Mouse (Mus musculus) left cerebral cortex, adult 18-20 months (tissue): ENCODE measurements around the gene Gldc. TPM values are rescaled to one million over a fixed set of nuclear protein-coding genes. Genes with fewer than 3 reads are reported as not detected.

Source experiments
- DNase-seq, 2 experiments: peaks; one replicate each; pipeline ENCODE4 v3.0.0; 2021 to 2022; ENCODE audit warnings: low spot score in 2 of 2, mixed read lengths in 1 of 2
- total RNA-seq, 2 experiments: library from RNA; stranded (reverse); gene quantifications; 2 replicates each; pipeline ENCODE4 v1.2.3; 2021

The Gldc gene
- total RNA-seq, 2 experiments from 2014 or later = 23.1 to 23.7 TPM

DNA sequence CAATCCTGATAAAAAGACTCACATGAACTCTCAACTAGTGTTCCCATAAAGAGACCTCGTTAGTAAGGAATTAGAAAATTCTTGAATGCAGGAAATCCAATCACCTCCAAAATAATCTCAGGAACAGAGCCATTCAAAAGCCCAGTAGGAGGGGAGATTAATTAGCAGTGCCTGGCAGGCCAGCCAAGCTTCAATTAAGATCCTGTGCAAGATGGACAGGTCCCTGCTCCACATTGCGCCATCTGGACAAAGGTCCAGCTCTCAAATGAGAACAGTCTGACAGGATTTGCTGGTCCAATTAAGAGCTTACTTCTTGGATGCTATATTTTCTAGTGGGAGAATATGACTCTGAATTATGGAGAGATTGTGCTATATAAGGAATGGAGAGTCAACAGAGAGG, 15.2 kb downstream of the Gldc start:
- peak in 1 of 2 experiments; percentile 19 for DNase-seq

DNA sequence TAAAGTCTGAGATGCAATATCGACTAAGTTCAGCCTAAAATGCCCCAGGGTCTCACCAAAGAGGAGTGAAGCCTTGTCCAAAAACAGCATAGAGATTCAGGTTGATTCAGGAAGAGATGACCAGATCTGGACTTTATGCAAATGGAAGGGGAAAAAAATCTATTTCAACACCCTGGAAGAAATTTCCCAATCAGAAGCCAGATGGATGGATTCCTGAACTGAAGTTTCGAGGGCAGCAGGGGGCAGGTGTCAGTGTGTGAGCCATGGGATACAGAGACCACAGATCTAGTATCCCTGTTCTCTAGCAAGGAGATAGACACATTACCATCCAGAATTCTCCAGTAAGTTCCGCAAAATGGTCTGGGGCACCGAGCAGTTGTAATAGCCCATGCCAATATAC, 17.0 kb downstream of the Gldc start:
- DNase-seq = no peak

DNA sequence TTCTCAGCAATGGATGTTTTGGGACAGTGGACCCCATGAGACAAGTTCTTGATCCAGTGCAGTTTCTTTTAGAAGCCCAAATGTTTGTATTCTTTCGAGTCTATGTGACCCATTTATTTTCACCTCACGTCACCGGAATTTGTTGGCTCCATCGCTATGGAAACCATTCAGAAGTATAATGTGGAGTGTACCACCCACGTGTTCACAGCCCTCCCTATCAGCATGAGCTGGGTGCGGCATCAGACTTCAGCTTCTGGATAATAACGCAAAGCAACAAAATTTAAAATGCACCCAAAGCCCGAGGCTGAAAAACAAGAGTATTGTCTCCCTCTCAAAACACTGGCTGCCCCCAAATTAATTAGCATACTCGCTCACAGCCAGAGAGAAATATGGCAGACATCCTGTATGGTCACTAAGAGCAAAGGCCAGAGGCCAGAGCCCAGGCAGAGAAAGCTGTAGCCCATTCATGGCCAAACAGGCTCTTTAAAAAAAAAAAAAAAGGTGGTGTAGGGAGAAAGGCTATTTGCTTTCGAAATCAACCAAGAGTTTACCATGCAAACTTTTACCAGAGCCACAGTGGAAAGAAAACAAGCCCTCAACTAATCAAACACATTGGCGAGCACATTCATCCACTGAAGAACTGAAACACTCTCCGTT, 18.1 kb downstream of the Gldc start:
- DNase-seq = peak; percentile 15 to 39

DNA sequence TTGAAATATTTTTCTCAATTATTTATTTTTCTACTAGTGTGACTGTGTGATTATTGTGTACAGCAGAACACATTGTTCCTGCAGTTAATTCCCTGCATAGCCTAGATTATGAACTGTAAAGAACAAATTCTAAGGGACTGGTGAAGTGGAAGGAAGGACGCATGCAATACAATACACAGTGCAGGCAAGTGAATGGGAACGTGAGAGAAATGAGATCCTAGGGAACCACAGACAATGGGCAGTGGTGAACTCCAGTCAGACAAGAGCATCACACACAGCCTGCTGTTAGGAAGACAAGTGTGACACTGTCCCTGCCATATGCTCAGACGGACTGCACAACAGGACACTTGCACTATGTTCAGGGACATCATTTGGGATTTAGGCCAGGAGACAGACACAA, 21.5 kb downstream of the Gldc start:
- no peak for DNase-seq

DNA sequence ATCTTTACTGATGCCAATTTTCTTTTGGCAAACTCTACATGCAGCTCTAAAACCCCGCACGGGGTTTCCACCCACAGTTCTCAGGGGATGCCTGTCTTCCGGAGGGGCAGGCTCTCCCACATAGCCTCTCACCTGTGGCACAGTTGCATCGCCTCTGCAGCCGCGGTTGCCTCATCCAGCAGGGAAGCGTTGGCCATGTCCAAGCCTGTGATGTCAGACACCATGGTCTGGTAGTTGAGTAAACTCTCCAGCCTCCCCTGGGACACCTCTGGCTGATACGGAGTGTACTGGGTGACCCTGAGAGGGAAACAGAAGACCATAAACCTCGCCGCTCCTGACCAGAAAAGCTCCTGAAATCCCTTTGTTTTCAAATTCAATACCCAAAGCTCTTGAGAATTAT, 23.9 kb downstream of the Gldc start:
- DNase-seq = no peak

DNA sequence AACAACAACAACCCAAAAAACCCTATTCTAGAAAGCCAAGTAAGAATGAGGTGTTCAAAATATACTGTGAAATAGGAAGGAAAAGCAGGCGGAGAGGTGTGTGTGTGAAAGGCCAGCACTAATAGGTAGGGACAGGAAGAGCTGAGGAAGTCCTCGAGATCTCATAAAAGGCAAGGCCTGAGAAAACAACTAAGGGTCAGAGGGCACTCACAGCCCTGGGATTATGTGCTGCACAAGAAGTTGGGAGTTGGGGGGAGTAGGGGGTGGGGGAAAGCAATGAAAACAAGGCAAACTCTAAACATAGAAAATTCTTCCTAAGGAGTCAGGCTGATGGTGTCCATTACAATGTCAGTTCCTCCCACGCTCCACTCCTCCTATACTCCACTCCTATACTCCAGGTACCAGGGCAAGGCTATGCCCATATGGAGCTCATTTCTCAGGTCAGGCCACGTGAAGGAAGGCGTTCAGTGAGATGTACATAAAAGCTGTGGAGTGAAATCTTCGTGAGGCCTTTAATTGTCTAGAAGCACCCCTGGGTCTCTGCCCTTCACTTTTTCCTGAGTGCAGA, 25.9 kb downstream of the Gldc start:
- no peak for DNase-seq

DNA sequence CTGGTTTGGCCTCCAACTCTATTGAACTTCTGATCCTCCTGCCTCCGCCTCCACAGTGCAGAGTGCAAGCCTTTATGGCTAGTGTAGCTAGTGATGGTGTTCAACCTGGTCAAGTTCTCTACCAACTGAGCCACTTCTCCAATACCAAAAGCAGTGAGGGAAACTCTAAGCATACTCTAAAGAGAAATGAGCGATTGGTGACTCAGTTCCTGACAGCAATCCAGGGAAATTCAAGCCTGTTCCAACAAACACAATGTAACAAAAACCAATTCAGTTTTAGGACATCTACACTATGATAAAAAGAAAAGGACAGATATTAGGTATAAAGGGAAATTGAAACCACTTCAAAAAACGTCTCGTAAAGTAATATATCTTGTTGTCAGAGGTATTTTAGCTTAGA, 27.9 kb downstream of the Gldc start:
- no peak for DNase-seq

DNA sequence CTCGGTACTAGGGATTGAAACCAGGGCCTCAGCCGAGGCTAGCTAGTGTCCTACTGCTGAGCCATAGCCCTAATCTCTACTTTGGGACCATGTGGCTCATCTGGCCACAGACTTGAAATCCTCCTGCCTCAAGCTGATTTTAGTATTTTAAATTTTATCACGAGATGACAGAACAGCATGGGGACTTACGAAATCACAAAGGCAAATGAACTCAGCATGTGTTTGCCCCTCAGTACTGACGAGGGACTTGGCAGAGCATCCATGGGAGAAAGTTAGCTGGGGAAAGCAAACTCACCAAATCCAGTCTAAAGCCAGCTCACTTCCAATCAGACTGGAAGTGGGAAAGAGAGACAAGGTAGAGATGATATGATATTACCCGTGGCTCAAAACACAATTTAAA, 28.5 kb downstream of the Gldc start:
- no peak for DNase-seq

DNA sequence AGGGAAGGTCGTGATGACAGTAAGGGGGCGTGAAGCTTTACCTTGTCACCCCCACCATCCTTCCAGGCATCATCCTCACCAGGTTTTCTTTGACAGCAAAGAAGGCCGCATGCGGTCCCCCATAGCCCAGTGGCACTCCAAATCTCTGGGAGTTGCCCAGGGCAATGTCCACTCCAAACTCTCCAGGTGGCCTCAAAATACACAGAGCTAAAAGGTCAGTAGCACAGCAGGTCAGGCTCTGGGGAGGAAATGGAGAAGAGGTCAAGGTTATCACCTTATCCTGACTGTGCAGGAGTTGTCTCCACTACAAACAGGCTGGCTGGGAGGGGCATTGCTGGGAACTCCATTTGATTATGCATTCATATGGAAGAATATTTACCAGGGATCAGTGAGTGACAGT, 30.1 kb downstream of the Gldc start:
- no peak for DNase-seq

DNA sequence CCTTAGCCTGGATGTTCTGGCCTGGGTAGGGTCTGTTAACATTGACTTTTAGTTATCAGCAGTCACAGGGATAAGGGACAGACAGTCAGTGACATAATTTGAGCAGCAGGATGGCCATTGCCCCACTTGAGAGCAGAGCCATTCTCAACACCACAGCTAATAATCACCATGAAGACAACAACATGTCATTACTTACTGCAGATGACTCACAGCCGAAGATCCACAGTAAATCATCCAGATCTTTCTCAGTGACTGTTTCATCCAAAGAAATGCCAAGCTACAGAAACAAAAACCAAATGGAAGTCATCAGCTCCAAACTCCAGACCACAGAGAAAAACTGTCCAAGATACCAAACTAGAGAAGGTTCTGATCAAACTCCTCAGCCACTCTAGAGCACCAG, 38.9 kb downstream of the Gldc start:
- no peak for DNase-seq

DNA sequence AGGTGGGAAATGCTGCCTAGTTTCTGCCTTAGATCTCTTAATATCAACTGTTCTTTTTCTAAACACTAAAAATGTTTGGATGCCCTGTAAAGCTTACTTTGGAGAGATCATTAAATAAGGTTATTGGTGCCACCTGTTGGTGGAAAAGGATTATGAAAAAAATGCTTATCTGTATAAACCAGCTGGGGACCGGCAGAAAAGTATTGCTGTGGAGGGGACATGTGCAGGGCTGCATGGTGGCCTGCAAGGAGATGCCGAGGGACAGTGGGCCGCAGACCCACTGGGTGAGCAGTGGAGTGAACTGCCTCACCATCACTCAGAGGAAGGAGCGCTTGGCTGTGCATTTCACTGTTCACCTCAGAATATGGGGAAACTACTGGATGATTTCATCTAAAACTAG, 47.1 kb downstream of the Gldc start:
- no peak for DNase-seq

DNA sequence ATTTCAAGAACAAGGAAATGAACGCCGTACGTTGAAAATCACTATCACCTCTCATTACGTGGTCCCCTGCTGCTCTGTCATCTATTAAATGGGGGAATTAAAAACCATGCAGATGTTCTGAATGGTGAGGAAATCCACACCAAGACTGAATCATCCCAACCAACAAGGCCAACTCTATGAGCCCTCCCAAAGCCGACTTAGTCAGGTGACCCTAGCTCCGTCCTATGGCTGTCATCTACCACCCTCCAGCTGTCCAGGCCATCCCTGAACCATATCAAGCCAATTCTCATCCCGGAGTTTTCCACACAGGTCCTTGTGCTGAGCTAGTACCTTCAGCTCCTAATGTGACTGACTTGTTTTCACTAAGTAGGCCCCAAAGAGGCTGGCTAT, 49.6 kb downstream of the Gldc start:
- DNase-seq = no peak

DNA sequence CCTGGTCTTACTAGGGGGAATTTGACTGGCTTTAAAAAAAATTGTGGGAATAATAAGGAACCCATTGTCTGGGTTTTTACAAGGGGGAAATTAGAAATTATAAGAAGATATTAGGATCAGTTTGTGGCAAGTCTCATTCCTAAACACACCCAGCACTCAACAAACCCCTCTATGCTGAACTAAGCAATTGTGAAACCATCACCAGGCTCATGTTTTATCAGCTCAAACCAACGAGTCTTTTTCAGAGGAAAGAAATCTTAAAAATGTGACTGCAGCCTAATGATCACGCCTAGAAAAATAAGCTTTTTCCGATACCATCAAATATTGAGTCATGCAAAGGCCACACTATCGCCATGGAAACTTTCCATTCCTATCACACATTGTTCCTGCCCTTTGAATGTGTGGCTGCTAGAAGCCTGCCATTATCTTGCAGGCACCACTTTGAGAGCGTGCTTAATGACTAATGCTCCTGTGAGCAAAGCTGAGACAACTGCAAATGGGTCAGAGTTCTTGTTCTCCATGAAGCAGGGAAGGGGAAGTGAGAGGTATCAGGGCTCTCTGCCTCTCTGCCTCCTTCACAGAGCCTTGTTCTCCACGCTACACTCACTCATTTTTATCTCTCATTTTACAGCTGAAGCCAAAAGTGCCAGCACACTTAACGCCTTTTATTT, 50.1 kb downstream of the Gldc start:
- no peak for DNase-seq

DNA sequence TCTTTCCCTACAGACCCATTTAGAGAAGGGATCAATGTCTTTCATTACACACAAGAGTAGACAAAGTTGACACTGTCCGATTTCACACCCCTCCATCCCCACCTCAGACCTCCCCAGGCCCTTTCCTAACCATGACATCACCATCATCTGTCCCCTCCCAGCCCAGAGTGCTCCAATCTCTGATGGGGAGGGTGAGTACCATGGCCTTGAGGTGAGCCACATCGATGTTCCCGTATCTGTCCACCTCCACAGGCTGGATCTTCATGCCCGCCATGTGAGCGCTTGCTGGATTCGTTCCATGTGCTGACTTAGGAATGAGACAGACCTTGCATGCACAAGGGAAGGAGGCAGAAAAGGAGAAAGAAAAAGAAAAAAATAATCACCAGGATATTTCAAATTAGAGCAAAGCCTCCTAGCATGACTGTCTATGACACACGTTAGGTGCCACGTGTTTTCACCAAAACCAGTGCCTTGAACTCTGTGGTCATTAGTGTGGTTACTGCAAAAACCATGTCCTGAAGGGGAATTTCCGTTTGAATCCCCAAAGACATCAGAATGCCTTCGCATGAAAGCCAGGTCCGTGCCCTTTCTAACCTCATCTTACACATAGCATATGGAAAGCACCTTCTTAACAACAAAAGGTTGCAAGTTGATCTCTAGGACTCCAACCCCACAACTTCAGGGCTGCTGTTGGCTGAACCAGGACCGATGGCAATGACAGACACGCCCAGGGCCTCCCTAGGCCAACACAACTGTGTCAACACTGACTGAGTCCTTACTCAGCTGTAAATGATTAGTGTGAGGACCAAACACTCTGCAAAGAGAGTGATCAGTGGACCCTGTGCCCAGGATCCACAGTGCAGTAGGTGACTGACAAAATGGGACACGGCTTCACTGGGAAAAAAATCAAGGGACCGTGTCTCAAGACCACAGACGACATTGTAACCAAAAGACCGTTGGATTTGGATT, 56.6 kb downstream of the Gldc start:
- peak; percentile 47 to 51 for DNase-seq

DNA sequence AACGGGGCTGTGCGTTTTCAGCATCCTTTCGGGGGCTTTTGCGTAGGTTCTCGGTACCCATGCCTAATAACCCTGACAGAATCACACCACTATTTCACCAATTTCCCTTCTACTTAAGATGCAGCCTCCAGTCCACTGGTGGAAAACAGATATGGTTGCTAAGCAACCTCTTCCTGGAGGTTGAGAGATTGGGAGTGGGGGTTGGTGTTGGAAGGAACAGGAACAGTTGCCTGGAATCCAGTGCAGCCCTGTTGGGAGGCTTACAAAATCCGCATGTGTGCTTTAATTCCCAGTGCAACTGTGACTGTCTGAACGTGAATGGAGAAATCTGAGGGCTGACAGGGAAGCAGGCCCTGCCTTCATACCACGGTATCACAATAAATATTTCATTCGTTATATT, 57.5 kb downstream of the Gldc start:
- DNase-seq = peak; percentile 31 to 59

DNA sequence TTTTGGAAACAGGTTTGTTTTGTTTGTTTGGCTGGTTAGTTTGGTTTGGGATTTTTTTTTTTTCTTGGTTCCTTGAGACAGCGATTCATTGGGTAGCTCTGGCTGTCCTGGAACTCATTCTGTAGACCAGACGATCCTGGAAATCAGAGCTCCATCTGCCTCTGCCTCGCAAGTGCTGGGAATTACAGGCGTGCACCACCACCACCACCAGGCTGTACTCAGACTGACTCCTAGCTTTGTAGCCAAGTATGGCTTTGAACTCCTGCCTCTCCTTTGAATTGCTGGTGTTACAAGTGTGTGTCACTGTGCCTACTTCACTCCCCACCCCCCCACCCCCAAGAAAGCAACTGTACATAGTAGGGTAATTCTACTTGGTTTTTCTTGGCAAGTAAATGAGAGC, 58.0 kb downstream of the Gldc start:
- no peak for DNase-seq

DNA sequence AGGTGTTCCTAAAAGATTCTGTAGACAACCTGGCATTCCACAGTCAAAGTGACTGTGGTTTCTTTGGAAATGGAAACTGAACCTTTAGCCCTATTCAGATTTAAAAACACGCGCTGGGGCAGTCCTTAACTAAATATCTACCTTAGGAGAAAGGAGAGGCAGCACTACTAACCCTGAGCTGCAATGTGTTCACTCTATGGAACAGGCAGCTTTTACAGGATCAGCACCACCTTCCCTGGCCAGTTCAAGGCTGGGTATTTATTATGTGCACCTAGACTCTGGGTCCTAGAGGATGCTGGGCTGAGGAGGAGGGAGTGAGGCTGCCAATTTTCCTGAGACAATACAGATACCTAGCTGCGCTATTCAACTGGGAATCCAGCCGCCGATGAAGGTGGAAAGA, 59.6 kb downstream of the Gldc start:
- DNase-seq = no peak

DNA sequence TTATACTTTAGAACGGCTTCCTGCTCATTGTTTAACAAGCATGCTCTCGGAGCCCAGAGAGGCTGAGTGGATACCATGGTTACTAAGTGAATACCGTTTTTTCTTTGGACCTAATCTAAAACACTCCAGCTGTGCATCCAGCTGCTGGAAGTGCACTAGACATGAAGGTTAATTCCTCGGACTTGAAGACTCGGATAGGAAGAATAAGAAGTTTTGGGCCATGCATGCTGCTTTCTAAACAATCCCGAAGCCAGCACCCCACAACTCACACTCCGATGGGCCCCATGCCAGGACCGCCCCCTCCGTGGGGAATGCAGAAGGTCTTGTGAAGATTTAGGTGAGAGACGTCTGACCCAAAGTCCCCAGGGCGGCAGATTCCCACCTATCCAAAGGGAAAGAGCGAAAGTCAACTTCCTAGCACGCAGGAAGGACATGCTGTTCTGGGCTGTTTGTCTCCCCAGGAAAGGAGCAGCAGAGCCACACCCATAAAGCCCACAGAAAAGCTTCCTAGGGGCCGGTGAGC, 60.2 kb downstream of the Gldc start:
- DNase-seq = no peak

DNA sequence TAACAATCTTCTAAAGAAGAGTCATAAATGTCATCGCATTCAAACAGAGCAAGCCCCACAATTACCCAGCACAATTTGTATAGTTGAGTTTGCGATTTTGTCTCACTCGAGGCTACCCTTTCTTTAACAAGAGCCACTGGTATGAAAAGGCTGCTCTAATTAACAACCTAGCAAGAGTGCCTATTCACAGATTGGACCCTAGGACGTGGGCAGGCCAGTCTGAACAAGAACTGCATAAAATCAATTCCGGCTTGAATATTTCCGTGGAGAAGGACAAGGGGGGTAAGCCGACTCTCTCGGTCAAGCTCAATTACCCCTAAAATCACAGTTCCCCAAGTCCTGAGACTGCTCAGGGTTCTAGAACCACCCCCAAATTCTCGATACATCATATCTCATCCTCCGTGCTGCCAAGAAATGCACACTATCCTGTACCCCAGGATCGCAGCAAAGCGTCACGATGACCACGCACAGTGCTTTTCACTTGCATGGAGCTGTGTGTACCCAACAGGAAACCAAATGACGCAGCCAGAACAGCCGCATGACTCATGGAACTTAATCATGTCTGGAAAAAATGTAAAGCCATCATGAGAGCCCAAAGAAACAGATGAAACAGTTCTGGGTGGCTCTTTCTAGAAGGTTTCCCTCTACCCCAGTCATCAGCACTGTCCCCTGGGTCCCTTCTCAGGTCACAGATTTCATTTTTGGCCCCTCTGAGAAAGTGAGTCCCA, 62.1 kb downstream of the Gldc start:
- peak in 1 of 2 experiments; percentile 29 for DNase-seq

DNA sequence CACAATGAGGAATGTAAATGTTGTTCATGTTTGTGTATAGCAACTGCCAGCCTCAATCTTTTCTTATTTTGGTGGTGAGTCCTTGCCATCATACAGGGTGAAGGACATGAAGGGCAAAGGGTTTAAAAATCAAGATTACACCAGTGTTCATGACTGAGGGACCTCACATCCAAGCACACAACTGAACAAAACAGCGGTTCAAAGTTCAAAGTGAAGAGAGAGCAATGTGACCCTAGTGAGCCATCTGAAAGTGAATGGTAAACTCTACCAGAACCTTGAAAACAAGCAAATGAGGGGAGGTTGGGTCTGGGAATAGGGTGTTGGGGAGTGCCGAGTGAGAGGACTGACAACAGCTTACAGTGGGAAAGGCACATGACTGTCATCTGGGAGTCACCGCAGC, 63.8 kb downstream of the Gldc start:
- no peak for DNase-seq

DNA sequence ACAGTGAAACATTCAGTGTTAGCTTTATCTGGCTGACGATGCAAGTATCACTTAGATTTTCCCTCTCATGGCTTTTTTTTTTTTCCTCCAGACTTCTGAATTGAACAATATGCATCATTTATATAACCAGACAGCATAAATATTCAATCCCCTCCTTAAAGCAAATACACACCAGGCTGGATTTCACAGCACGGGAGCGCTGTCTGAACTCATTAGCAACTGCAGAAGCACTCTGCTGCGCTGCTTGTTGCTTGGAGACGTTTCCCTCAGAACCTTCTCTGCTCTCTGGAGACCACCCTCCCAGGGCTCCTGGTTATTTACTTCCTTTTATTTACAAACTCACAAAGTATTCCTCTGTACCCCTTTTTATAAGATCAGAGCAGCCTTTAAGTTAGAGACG, 66.1 kb downstream of the Gldc start:
- no peak for DNase-seq
